Mouse (Mus musculus): Measurements from ENCODE around the gene Sdc4.

DNA sequence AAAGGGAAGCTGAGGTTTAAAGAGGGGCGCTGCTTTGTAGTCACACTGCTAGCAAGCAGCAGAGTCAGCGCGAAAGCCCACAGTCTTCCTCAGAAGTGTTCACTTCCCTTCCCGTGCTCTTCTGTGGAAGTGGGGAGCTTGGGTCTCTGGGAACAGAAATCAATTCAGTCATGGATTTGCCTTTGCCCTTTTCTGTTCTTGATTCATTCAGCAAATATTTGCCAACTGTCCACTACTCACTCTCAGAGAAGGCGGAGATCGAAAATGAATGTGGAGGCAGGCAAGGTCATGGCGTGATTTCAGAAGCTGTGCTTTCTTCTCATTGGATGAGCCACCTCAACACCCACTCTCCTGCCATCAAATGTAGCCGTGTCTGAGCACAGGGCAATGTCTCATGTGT, 14.8 kb upstream of the Sdc4 start:
- TF ChIP-seq FLI1 (IDR thresholded peaks at IDR 0.05; ENCODE audit: low read length) (no peak), GATA1 (IDR thresholded peaks at IDR 0.05; ENCODE audit: borderline replicate concordance, low read length) (no peak)

Data from megakaryocyte, embryonic 14.5 days (primary cell).